Mouse (Mus musculus) spleen, postnatal 10 days (tissue): ENCODE data around the gene Dennd6b.

ENCODE experiments used
- DNase-seq, 2 experiments: peaks; one replicate each; pipeline ENCODE4 v3.0.0; 2021 to 2022; ENCODE audit warnings: low spot score in 2 of 2

Dennd6b gene

DNA sequence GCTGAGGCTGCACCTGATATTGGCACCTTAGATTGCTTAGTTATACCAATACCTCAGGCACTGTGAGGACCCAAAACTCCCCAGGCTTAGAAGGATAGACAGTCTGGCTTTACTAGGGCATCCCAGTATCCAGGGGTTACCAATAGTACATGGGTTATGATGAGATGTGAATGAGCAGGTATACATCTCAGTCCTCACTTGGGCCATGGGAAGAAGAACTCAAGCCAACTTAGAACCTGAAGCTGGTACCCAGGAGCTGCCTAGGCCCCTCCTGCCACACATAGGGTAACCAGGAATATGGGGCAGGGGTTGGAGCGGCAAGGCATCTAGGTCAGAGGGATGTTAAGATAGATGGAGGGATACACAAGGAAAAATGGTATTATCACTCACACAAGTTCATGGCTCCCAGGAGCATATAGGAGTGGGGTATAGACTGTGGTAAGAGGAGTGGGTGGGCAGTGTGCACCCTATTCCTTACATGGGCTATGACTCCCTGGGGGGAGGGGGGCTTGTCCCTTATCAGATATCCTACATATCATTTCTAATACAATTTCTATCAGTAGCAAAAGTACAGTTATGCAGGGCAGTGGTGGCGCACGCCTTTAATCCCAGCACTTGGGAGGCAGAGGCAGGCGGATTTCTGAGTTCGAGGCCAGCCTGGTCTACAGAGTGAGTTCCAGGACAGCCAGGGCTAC is 59.7 kb downstream of the Dennd6b start:
- DNase-seq, result no peak
